Mouse (Mus musculus): ENCODE measurements at regions not wholly inside any gene's neighbourhood (a gene's known extent, or its start where the extent isn't known, plus 50 kb on each side); places are given as distances from the start of the nearest gene placed in this dataset.
"Not testable (repeated sequence)": the region's sequence is repeated elsewhere in the genome, so short reads cannot be mapped to it uniquely, and the experiment has no call there.

DNA sequence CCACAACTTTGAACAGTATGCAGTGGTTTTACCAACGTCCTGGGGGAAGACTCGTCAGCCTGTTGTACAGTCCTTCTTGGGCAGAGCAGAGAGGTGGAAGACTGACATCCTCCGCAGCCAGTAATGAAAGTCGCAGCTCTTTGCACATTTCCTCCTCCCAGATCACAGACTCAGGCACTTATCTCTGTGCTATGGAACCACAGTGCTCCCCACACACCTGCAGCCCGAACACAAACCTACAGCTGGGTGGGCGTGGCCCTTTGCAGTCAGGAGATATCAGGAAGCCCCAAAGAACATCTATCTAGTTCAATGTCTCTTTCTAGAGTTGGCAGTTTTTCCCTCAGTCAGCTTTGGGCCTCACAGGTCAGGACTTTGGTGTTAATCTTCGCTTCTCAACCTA, 524.0 kb downstream of the Dad1 start:
- H3K27ac ChIP-seq (ENCODE audit: insufficient read depth, low read depth); DNase-seq (ENCODE audit: extremely low read depth); dilution Hi-C loops (cut with MboI; ENCODE audit: extremely low pct_ligation_motif_present, extremely low pct_unique_long_range_greater_than_20kb, low sequenced_read_pairs); H3K9me3 ChIP-seq (replicated peaks; ENCODE audit: low read length); H3K4me1 ChIP-seq (ENCODE audit: control insufficient read depth in 1 of 2, insufficient read depth in 2 of 2); H3K4me3 ChIP-seq (replicated peaks in 1 of 3; ENCODE audit: low read depth in 2 of 3, low read length in 2 of 3, poor library complexity in 1 of 3); H3K9ac ChIP-seq (ENCODE audit: insufficient read depth, low read depth); H3K36me3 ChIP-seq (replicated peaks in 1 of 2; ENCODE audit: control insufficient read depth in 1 of 2, insufficient read depth in 1 of 2, low read length in 1 of 2); H3K27me3 ChIP-seq (replicated peaks); in situ Hi-C loops (cut with MboI; ENCODE audit: low pct_ligation_motif_present, low pct_unique_long_range_greater_than_20kb, low sequenced_read_pairs); H3K4me2 ChIP-seq (ENCODE audit: insufficient read depth, low read depth, poor library complexity, severe bottlenecking); H3K79me2 ChIP-seq (replicated peaks; ENCODE audit: control insufficient read depth, extremely low read depth, insufficient read depth, poor library complexity, severe bottlenecking): not testable (repeated sequence)

DNA sequence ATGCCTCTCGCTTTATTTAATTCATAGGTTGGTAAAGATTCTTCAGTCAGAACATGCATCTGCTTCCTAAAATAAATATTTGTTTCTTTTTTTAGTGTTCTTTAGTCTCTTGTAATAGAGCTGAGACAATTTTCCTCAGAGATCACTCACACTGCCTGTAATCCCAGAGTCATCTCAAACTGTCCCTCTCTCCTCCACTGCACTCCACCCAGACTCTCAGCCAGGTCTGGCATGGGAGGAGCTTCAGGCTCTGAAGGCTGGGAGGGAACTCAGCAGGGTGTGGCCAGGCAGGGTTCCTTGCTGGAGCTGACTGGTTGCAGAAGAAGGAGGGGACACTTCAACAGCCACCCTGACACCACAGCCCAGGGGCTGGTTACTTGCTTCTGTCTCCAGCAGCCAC, 524.8 kb downstream of the Dad1 start:
- dilution Hi-C loops (cut with MboI; ENCODE audit: extremely low pct_ligation_motif_present, extremely low pct_unique_long_range_greater_than_20kb, low sequenced_read_pairs) = not testable (repeated sequence)

DNA sequence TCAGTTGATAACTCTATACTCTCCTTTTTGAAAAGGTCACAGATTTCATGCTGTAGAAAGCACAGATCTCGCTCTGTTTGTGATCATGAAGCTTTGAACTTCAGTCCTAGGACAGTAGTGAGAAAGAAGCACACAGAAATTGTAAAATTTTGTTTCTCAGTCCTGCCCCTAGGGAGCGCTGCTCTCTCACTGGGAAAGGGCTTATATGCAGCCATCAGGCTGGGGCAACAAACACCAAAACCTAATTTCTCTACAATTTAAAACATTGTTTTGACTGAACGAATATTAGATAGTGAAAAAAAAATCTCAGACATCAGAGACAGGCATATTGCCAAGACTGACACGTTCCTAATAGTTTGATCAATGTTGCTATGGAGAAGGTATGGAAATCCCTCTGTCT, 527.0 kb downstream of the Dad1 start:
- H3K9ac ChIP-seq (ENCODE audit: insufficient read depth, low read depth); in situ Hi-C loops (cut with MboI; ENCODE audit: low pct_ligation_motif_present, low pct_unique_long_range_greater_than_20kb, low sequenced_read_pairs); H3K27me3 ChIP-seq (replicated peaks); H3K4me3 ChIP-seq (replicated peaks in 1 of 3; ENCODE audit: low read depth in 2 of 3, low read length in 2 of 3, poor library complexity in 1 of 3); H3K4me1 ChIP-seq (ENCODE audit: control insufficient read depth in 1 of 2, insufficient read depth in 2 of 2); H3K27ac ChIP-seq (ENCODE audit: insufficient read depth, low read depth); H3K36me3 ChIP-seq (replicated peaks in 1 of 2; ENCODE audit: control insufficient read depth in 1 of 2, insufficient read depth in 1 of 2, low read length in 1 of 2); H3K4me2 ChIP-seq (ENCODE audit: insufficient read depth, low read depth, poor library complexity, severe bottlenecking); H3K79me2 ChIP-seq (replicated peaks; ENCODE audit: control insufficient read depth, extremely low read depth, insufficient read depth, poor library complexity, severe bottlenecking); dilution Hi-C loops (cut with MboI; ENCODE audit: extremely low pct_ligation_motif_present, extremely low pct_unique_long_range_greater_than_20kb, low sequenced_read_pairs); H3K9me3 ChIP-seq (replicated peaks; ENCODE audit: low read length); DNase-seq (ENCODE audit: extremely low read depth): not testable (repeated sequence)

More for the DNA sequence above, 524.8 kb downstream of the Dad1 start:
- in situ Hi-C loops (cut with MboI; ENCODE audit: low pct_ligation_motif_present, low pct_unique_long_range_greater_than_20kb, low sequenced_read_pairs); H3K4me1 ChIP-seq (ENCODE audit: control insufficient read depth in 1 of 2, insufficient read depth in 2 of 2); H3K4me3 ChIP-seq (replicated peaks in 1 of 3; ENCODE audit: low read depth in 2 of 3, low read length in 2 of 3, poor library complexity in 1 of 3); H3K9me3 ChIP-seq (replicated peaks; ENCODE audit: low read length); H3K79me2 ChIP-seq (replicated peaks; ENCODE audit: control insufficient read depth, extremely low read depth, insufficient read depth, poor library complexity, severe bottlenecking); H3K9ac ChIP-seq (ENCODE audit: insufficient read depth, low read depth); H3K36me3 ChIP-seq (replicated peaks in 1 of 2; ENCODE audit: control insufficient read depth in 1 of 2, insufficient read depth in 1 of 2, low read length in 1 of 2); H3K27ac ChIP-seq (ENCODE audit: insufficient read depth, low read depth); H3K27me3 ChIP-seq (replicated peaks); DNase-seq (ENCODE audit: extremely low read depth); H3K4me2 ChIP-seq (ENCODE audit: insufficient read depth, low read depth, poor library complexity, severe bottlenecking): not testable (repeated sequence)

DNA sequence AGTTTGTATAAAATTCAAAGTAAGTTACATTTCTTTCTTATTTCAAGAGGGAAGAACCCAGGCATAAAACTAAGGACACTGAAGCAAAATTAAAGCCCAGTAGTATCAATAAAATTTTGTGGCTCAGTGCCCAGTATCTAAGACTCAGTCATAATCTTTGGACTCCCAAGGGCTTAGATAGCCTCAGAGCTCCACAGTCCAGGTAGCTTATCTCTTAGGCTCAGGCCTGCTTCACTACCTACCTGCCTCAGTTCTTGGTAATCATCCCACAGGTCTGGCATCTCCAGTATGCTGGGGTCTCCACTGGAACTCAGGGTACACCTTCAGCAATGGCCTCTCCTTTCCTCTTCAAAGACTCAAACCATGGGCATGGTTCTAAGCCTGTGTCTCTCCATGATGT, 530.3 kb downstream of the Dad1 start:
- H3K9ac ChIP-seq (ENCODE audit: insufficient read depth, low read depth); H3K79me2 ChIP-seq (replicated peaks; ENCODE audit: control insufficient read depth, extremely low read depth, insufficient read depth, poor library complexity, severe bottlenecking); H3K4me1 ChIP-seq (ENCODE audit: control insufficient read depth in 1 of 2, insufficient read depth in 2 of 2); DNase-seq (ENCODE audit: extremely low read depth); H3K4me3 ChIP-seq (replicated peaks in 1 of 3; ENCODE audit: low read depth in 2 of 3, low read length in 2 of 3, poor library complexity in 1 of 3); H3K27ac ChIP-seq (ENCODE audit: insufficient read depth, low read depth); H3K4me2 ChIP-seq (ENCODE audit: insufficient read depth, low read depth, poor library complexity, severe bottlenecking); in situ Hi-C loops (cut with MboI; ENCODE audit: low pct_ligation_motif_present, low pct_unique_long_range_greater_than_20kb, low sequenced_read_pairs); dilution Hi-C loops (cut with MboI; ENCODE audit: extremely low pct_ligation_motif_present, extremely low pct_unique_long_range_greater_than_20kb, low sequenced_read_pairs); H3K9me3 ChIP-seq (replicated peaks; ENCODE audit: low read length); H3K27me3 ChIP-seq (replicated peaks); H3K36me3 ChIP-seq (replicated peaks in 1 of 2; ENCODE audit: control insufficient read depth in 1 of 2, insufficient read depth in 1 of 2, low read length in 1 of 2): not testable (repeated sequence)

DNA sequence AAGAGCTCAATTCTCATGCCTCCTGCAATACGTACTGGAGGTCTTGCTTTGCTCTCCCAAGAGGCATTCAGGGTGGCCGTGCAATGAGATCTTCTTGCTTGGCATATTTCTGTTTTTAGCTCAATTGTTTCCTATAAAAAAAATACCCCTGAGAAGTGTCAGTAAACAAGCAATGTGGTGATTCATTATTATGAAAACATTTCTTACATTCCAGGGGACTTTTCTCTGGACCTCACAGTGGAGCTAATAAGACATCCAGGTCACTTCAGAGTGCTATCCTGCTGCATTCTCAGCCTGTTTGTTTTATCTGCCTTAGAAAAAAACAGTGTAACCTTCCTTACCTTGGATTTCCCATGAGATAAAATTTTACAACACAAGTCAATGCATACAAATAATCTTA, 532.0 kb downstream of the Dad1 start:
- H3K9ac ChIP-seq (ENCODE audit: insufficient read depth, low read depth); DNase-seq (ENCODE audit: extremely low read depth); H3K4me2 ChIP-seq (ENCODE audit: insufficient read depth, low read depth, poor library complexity, severe bottlenecking); dilution Hi-C loops (cut with MboI; ENCODE audit: extremely low pct_ligation_motif_present, extremely low pct_unique_long_range_greater_than_20kb, low sequenced_read_pairs); H3K4me3 ChIP-seq (replicated peaks in 1 of 3; ENCODE audit: low read depth in 2 of 3, low read length in 2 of 3, poor library complexity in 1 of 3); H3K27ac ChIP-seq (ENCODE audit: insufficient read depth, low read depth); H3K79me2 ChIP-seq (replicated peaks; ENCODE audit: control insufficient read depth, extremely low read depth, insufficient read depth, poor library complexity, severe bottlenecking); H3K36me3 ChIP-seq (replicated peaks in 1 of 2; ENCODE audit: control insufficient read depth in 1 of 2, insufficient read depth in 1 of 2, low read length in 1 of 2); H3K4me1 ChIP-seq (ENCODE audit: control insufficient read depth in 1 of 2, insufficient read depth in 2 of 2); H3K9me3 ChIP-seq (replicated peaks; ENCODE audit: low read length); H3K27me3 ChIP-seq (replicated peaks); in situ Hi-C loops (cut with MboI; ENCODE audit: low pct_ligation_motif_present, low pct_unique_long_range_greater_than_20kb, low sequenced_read_pairs): not testable (repeated sequence)
